In the genomic region with DNA sequence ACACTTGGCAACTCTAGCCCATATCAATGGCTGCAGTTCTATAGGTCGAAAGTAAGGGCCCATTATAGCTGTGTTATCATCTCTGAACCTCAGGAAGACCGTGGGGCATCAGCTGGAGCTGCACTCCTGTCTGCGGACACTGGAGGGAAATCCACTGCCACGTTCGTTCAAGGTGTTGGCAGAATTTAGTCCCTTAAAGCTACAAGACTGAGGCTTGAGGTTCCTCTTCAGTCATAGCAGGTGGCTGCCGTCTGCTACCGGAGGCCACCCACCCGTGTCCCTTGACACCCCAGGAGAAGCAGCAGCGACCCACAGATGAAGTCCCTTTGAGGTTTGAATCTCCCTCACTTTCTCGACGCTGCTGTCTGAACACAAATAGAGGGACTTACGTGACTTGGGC, we compare ENCODE assay signal across 8 mouse cellular contexts.
DNase-seq lines count a peak whose midpoint lies in the region; ATAC-seq lines count a peak whose summit lies in the region.
"Had no signal": no experiment of that assay in that cellular context is flagged by ENCODE, and none has a peak within 500 bp of the region (broad histone marks: within the 10 kb centered on the region; RNA-seq: fewer than 3 reads in every experiment).

No protein-coding gene starts in this region.

- peak; percentile 21 for DNase-seq in lung, postnatal 36 days
- no peak for DNase-seq in lung, postnatal 25 days (ENCODE audit: low spot score)
- DNase-seq in T-cell, adult 2 months (ENCODE audit: low spot score), result peak; percentile 78
- DNase-seq in naive thymus-derived CD4-positive, alpha-beta T cell, adult 2 months (ENCODE audit: low read depth), result peak; percentile 77
- peak; percentile 31 to 36 for DNase-seq in thymus, postnatal 10 days (ENCODE audit: low spot score in 2 of 2)
- no peak for DNase-seq in kidney, postnatal 25 days
- DNase-seq: kidney, adult 9 months had no signal

- ATAC-seq in megakaryocyte progenitor cell, adult 5-6 weeks (replicated peaks; ENCODE audit: poor library complexity), result no peak

Comparison
In these comparisons a context has a peak if more than half of its experiments do, and no peak if none do; other contexts are left out.
1. DNase-seq: peak in lung, postnatal 36 days (single experiment), T-cell, adult 2 months (single experiment), naive thymus-derived CD4-positive, alpha-beta T cell, adult 2 months (single experiment) and thymus, postnatal 10 days (2 of 2); none in lung, postnatal 25 days (single experiment) and kidney, postnatal 25 days (0 of 2).